Mouse (Mus musculus) forebrain, postnatal 0 days (tissue): Measurements from ENCODE around the gene Tinagl1. TPM values are rescaled to one million over a fixed set of nuclear protein-coding genes. Genes with fewer than 3 reads are reported as not detected.

ENCODE experiments used
- ATAC-seq: fragments of 200-750 bp; cut with Nextera tagmentation; 2 replicates; pipeline ENCODE4 v1.8.0; 2017; ENCODE audit warnings: mild to moderate bottlenecking, moderate library complexity
- DNase-seq: peaks from one replicate; pipeline ENCODE4 v3.0.0-alpha.2; 2015
- H3K27ac ChIP-seq: fragments of 300-500 bp; sonication (generic); 2 replicates; pipeline ENCODE4 v1.5.1; 2014; ENCODE audit warnings: low read depth, mild to moderate bottlenecking, antibody characterized with exemption, low read length, moderate library complexity, mixed read lengths
- H3K27me3 ChIP-seq: fragments of 300-500 bp; sonication (generic); 2 replicates; pipeline ENCODE4 v1.6.1; 2014; ENCODE audit warnings: mild to moderate bottlenecking, low read length, mixed read lengths; ENCODE audit not compliant: insufficient read depth
- H3K36me3 ChIP-seq: fragments of 300-500 bp; sonication (generic); 2 replicates; pipeline ENCODE4 v1.6.1; 2014; ENCODE audit warnings: mild to moderate bottlenecking, moderate library complexity; ENCODE audit not compliant: insufficient read depth
- H3K4me1 ChIP-seq: fragments of 300-500 bp; sonication (generic); 2 replicates; pipeline ENCODE4 v1.6.1; 2014; ENCODE audit warnings: antibody characterized with exemption; ENCODE audit not compliant: insufficient read depth
- H3K4me2 ChIP-seq: fragments of 300-500 bp; sonication (generic); 2 replicates; pipeline ENCODE4 v1.6.1; 2014; ENCODE audit warnings: low read depth, mild to moderate bottlenecking, moderate library complexity
- H3K4me3 ChIP-seq: fragments of 300-500 bp; sonication (generic); 2 replicates; pipeline ENCODE4 v1.5.1; 2014; ENCODE audit warnings: low read depth, low read length, mixed read lengths
- H3K9ac ChIP-seq: fragments of 300-500 bp; sonication (generic); 2 replicates; pipeline ENCODE4 v1.6.1; 2014; ENCODE audit warnings: mild to moderate bottlenecking
- H3K9me3 ChIP-seq: fragments of 300-500 bp; sonication (generic); 2 replicates; pipeline ENCODE4 v1.6.1; 2016; ENCODE audit warnings: low read length
- CTCF ChIP-seq: sonication (generic); IDR thresholded peaks from 2 replicates; pipeline ENCODE4 v1.5.1; 2016; ENCODE audit warnings: antibody characterized with exemption, control low read depth, low read depth
- WGBS: fragments of 180-500 bp; shearing (Covaris S2); extraction: QIAGEN DNeasy Blood & Tissue Kit; methylation state at CpG from one replicate; pipeline ENCODE4 v1.1.7; 2014; 5-methylcytosine and 5-hydroxymethylcytosine counted together
- polyA plus RNA-seq: library from polyadenylated mRNA; unstranded; fragments of >200 nt; fragmentation: Nextera tagmentation; extraction: Ambion mirVana; gene quantifications from 2 replicates; pipeline ENCODE4 v1.2.1, GENCODE M21; 2015
- total RNA-seq: library from RNA; depleted of rRNA; stranded (reverse); fragments of >200 nt; gene quantifications from 2 replicates; pipeline ENCODE4 v1.2.3, GENCODE M21; 2014

Gene Tinagl1
- total and polyA plus RNA-seq, 2 experiments from 2014 or later: 4.5 to 6.7 TPM

DNA sequence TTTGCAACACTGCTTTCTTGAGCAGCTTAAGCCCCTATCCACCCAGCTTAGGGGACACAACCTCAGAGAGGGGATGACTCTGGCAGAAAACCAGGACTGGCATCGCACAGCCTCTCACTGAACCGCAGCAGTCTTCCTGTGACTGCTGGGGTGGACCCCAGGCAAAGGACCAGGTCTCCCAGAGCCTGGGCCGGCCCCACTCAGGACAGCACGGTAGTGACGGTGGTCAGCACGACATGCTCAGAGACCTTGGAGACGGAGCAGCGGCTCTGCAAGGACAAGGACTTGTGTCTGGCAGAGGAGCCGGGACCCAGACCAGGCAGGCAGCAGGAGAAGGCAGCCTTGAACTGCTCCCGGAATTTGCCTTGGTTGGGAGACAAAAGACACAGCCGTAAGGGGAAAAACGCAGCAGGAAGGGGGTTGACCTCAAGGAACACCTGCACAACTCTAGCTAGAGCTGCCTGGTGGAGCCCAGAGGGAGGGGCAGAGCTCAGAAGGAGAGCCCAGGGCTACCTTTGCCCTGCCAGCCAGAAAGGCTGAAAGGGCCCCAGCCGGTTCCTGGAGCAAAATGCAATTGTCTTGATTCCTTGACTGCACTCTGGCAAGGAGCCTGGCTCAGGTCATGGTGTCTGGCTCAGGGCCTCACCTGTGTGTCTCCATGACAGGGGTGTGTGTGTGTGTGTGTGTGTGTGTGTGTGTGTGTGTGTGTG, 44.1 kb downstream of the Tinagl1 start:
- TF ChIP-seq CTCF: no peak
- Histone ChIP-seq H3K36me3 (peaks cover 21% of the 10 kb centered on the region), H3K27me3 (no peaks in the 10 kb centered on the region), H3K9ac (no peak overlapping the region), H3K27ac (no peak overlapping the region), H3K4me2 (no peak overlapping the region), H3K4me3 (no peak overlapping the region), H3K9me3 (no peaks in the 10 kb centered on the region), H3K4me1 (no peaks in the 10 kb centered on the region)
- no peak for ATAC-seq
- WGBS: 53% methylated on average over 13 of the region's 13 CpGs
- DNase-seq: no peak

GRCm38 (mm10) chr4:130130082-130130481, 44.8 kb downstream of the Tinagl1 start:
- no peak for ATAC-seq
- Histone ChIP-seq H3K9me3 (no peaks in the 10 kb centered on the region), H3K4me3 (no peak overlapping the region), H3K4me1 (no peaks in the 10 kb centered on the region), H3K36me3 (peaks cover 28% of the 10 kb centered on the region), H3K27me3 (no peaks in the 10 kb centered on the region), H3K27ac (no peak overlapping the region), H3K4me2 (no peak overlapping the region), H3K9ac (no peak overlapping the region)
- 64% methylated on average over 10 of the region's 10 CpGs for WGBS
- no peak for DNase-seq
- TF ChIP-seq CTCF: no peak

- 89% methylated on average over 5 of the region's 5 CpGs for WGBS
- H3K27me3 ChIP-seq: no peaks in the 10 kb centered on the region
- DNase-seq: no peak
- TF ChIP-seq CTCF: no peak
- H3K9ac ChIP-seq: no peak overlapping the region
- H3K4me3 ChIP-seq: no peak overlapping the region
- H3K4me1 ChIP-seq: no peaks in the 10 kb centered on the region
- ATAC-seq: no peak
- H3K36me3 ChIP-seq: peaks cover 34% of the 10 kb centered on the region
- H3K27ac ChIP-seq: no peak overlapping the region
- H3K4me2 ChIP-seq: no peak overlapping the region
- H3K9me3 ChIP-seq: no peaks in the 10 kb centered on the region
These were observed 46.0 kb downstream of the Tinagl1 start for GRCm38 (mm10) chr4:130128907-130129306.

DNA sequence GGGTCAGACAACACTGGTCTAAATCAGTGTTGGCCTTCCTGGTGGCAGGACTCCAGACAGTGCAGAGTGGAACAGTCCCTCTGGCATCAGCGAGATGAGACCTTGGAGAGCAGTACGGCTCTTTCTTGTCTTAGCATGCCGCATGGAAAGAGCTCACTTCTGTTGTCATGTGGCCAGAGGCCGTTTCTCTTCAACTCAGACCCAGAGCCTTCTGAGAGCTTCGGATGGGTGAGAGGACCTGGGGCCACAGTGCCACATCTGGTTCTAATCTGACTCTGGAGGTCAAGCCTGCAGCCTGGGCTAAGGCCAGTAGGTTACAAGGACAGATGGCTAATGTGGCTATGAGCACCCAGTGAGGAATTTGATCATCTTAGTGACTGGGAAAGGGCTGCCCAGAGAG, 49.0 kb downstream of the Tinagl1 start:
- no peak overlapping the region for H3K27ac ChIP-seq
- TF ChIP-seq CTCF: no peak
- no peaks in the 10 kb centered on the region for H3K9me3 ChIP-seq
- H3K27me3 ChIP-seq: no peaks in the 10 kb centered on the region
- no peak overlapping the region for H3K9ac ChIP-seq
- H3K4me2 ChIP-seq: no peak overlapping the region
- no peak overlapping the region for H3K4me3 ChIP-seq
- 83% methylated on average over 5 of the region's 5 CpGs for WGBS
- DNase-seq (no peak), ATAC-seq (no peak)
- H3K36me3 ChIP-seq: peaks cover 59% of the 10 kb centered on the region
- H3K4me1 ChIP-seq: no peaks in the 10 kb centered on the region

- no peak overlapping the region for H3K4me2 ChIP-seq
- H3K4me1 ChIP-seq: no peaks in the 10 kb centered on the region
- DNase-seq: no peak
- H3K27ac ChIP-seq: no peak overlapping the region
- no peak for TF ChIP-seq CTCF
- H3K9ac ChIP-seq: no peak overlapping the region
- H3K9me3 ChIP-seq: no peaks in the 10 kb centered on the region
- H3K36me3 ChIP-seq: peaks cover 59% of the 10 kb centered on the region
- ATAC-seq: no peak
- no peaks in the 10 kb centered on the region for H3K27me3 ChIP-seq
- WGBS: 87% methylated on average over 6 of the region's 6 CpGs
- no peak overlapping the region for H3K4me3 ChIP-seq
These were observed 49.8 kb downstream of the Tinagl1 start for GRCm38 (mm10) chr4:130125164-130125563.

DNA sequence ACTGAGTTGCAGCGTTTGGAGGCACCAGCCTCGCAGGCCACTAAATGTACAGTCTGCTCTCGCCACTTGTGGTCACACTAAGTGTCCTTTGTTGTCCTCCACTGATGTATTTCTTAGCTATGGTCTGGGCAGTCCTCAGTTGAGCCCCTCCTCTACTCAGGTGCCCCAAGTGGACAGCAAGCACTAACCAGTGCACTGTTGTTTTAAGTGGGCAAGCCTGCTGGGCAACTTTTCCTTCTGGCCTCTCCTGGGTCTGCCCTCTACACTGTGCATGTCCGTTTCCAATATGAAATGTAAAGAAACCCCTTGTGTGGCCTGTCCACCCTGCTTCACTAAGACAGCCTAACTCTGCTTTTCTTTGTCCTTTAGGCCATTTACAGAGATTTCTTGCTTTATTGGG, 50.8 kb downstream of the Tinagl1 start:
- H3K9me3 ChIP-seq: no peaks in the 10 kb centered on the region
- ATAC-seq: no peak
- no peak overlapping the region for H3K27ac ChIP-seq
- no peak overlapping the region for H3K4me3 ChIP-seq
- 91% methylated on average over 4 of the region's 4 CpGs for WGBS
- H3K36me3 ChIP-seq: peaks cover 59% of the 10 kb centered on the region
- no peak overlapping the region for H3K9ac ChIP-seq
- no peaks in the 10 kb centered on the region for H3K4me1 ChIP-seq
- no peaks in the 10 kb centered on the region for H3K27me3 ChIP-seq
- no peak for DNase-seq
- no peak for TF ChIP-seq CTCF
- H3K4me2 ChIP-seq: no peak overlapping the region

GRCm38 (mm10) chr4:130123020-130123419, 51.9 kb downstream of the Tinagl1 start:
- TF ChIP-seq CTCF: no peak
- no peaks in the 10 kb centered on the region for H3K9me3 ChIP-seq
- no peak overlapping the region for H3K9ac ChIP-seq
- no peaks in the 10 kb centered on the region for H3K27me3 ChIP-seq
- no peak overlapping the region for H3K27ac ChIP-seq
- H3K4me1 ChIP-seq: no peaks in the 10 kb centered on the region
- 91% methylated on average over 5 of the region's 5 CpGs for WGBS
- DNase-seq (no peak), ATAC-seq (no peak)
- H3K4me3 ChIP-seq: no peak overlapping the region
- H3K36me3 ChIP-seq: peaks cover 56% of the 10 kb centered on the region
- H3K4me2 ChIP-seq: no peak overlapping the region
